Mouse (Mus musculus) right cerebral cortex, postnatal 14 days (tissue): ENCODE results near the gene Gkn1.

Experiments
- DNase-seq: peaks from one replicate; pipeline ENCODE4 v3.0.0; 2022

Gkn1 gene

DNA sequence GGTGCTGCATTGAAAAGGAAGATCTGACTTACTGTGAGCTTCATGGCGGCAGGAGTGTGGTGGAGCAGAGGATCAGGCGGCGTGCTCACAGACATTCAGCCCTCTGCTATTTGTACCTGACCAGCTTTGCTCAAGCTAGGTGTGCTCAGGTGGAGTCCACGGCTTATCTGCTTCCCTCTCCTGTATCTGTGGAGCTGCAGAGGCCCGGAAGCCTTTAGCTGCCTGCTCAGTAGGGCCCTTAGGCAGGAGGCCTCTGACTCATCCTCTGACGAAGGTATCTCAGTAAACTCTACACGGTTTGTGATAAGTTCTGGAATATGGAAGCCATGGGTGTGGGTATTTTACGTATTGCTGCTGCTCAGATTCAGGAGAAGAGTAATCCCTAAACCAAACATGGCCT, at the start of gene Gkn1:
Gene Gkn1 (minus strand): TSS at position 114 of the 400 bp plus-strand sequence.
- no peak for DNase-seq

DNA sequence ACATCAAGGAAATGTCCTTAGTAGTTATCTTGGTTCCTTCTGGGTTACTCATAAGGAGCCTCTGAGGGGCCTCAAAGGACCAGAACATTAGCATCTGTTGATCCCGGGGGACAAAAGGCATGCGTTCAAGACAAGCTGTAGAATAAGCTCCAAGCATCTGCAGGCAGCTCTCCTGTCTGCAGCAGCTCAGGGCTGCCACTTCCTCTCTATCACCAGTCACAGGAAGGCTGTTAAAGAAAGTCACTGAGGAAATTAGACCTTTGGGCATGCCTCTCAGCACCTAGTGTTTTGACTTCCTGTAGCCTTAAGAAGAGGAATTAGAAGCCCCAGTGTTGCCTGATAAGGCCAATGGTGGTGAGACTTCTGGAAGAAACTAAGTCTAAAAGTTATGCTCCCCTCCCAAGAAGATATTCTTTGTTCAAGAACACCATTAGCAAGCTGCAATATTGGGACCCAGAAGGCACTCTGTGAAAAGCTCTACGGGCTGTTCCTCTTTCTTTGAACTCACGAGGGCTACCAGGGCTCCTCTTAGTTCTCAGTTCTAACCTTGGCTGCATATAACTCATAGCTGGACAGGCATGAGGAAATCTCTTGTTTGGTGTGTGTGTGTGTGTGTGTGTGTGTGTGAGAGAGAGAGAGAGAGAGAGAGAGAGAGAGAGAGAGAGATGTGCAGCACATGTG, 49.3 kb upstream of the Gkn1 start:
- DNase-seq = no peak

DNA sequence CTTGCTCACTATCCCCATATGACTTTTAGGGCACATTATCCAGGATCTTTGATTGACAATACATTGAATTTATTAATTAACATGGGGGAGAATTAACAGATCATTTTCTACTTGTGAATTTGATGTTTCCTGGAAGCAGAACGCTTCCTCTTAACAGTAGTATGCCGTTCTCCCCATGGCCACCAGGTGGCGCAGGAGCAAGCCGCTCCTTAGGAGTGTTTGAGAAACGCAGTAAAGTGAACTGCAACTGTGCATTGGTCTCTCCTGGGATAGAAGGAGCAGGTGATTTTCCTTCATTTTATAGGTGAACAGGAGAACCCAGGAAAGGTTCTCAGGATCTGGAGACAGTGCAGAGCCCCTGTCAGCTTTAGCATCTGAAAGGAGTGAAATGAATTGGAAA, 48.4 kb upstream of the Gkn1 start:
- DNase-seq = peak; percentile 86

GRCm38 (mm10) chr6:87394783-87395182, 44.0 kb upstream of the Gkn1 start:
- no peak for DNase-seq

DNA sequence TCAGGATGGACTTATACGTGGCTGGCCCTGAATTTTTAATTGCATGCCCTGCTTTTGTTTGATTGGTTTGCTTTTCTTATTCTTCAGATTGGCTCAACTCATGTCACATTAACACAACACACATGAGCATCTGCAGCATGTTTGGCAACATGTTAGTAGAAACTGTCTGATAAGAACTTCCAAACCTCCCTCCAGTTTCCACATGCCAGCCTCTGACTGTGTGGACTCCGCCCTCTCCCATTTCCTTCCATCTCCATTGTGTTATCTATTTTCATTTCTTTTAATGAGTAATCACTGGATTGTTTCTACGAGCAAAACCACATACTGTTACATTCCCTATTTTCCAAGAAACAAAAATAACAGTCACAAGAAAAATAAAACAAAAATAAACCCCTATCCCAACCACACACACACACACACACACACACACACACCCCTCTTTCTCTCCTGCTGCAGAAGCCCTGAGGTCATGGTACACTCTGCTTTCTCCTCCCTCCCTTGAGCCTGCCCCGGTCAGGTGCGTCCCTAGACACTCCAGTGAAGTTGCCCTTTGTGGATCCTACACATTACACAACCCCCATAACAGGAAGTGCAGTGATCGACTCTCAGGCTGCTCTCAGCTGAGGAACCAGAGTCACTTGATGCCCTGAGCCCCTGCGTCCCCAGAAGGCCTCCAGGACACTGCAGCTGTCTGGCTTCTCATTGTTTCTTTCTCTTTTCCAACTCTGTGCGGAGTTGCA, 42.9 kb upstream of the Gkn1 start:
- no peak for DNase-seq

GRCm38 (mm10) chr6:87389455-87389989, 38.8 kb upstream of the Gkn1 start:
- DNase-seq = no peak

DNA sequence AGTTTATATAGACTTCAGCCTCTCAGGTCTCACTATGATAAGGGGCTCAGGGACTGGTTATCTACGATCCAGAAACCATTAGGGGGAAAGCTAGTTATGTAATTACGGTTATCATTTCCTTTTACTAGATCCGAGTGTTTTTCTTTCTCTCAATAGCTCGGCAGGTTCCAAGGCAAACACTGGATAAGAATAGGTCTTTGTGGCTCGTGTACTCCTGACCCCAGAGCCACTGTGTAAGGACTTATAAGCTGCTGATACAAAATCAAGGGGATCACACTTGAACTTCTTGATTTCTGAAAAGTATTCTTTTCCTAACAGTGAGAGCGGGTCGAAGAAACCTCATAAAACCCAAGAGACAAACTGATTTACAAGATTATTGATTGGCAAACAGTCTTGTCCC, 38.1 kb upstream of the Gkn1 start, which contains the start of gene Gkn3:
Gene Gkn3 (minus strand): TSS at position 59 of the 400 bp plus-strand sequence.
- no peak for DNase-seq

DNA sequence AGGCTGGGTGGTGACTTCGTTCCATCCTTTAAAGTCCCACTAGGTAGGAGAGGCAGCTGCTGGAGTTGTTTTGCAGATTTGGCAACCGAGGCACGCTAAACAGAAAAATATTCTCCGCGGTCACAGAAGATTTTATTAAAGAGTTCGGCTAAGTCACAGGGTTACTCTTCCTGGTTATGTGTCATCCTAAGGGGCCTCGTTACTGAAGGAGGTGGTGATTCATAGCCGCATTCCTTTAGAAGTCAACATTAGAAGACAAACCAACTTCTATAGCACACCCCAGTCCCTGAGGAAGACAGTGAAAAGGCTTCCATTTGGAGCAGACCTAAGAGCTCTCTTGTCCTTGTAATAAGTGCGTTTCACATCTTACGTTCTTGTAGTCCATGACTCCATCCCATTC, 35.9 kb upstream of the Gkn1 start:
- no peak for DNase-seq

DNA sequence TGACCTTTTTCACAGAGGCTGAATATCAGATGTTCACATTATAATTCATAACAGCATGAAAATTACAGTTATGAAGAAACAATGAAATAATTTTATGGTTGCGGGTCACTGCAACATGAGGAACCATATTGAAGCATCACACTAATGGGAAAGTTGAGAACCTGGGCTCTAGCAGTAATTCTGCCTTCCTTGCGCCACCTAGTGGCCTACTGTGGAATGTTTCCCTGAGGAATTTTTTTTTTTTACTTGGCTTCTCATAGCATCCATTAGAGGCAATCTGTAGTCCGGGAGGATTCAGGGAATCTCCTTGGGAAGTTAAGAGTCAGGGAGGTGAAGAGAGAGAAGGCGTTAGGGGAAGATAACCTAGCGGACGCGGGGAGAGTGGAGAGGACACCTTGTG, 35.5 kb upstream of the Gkn1 start:
- DNase-seq = peak; percentile 69

GRCm38 (mm10) chr6:87384761-87385160, 34.0 kb upstream of the Gkn1 start:
- peak; percentile 19 for DNase-seq

DNA sequence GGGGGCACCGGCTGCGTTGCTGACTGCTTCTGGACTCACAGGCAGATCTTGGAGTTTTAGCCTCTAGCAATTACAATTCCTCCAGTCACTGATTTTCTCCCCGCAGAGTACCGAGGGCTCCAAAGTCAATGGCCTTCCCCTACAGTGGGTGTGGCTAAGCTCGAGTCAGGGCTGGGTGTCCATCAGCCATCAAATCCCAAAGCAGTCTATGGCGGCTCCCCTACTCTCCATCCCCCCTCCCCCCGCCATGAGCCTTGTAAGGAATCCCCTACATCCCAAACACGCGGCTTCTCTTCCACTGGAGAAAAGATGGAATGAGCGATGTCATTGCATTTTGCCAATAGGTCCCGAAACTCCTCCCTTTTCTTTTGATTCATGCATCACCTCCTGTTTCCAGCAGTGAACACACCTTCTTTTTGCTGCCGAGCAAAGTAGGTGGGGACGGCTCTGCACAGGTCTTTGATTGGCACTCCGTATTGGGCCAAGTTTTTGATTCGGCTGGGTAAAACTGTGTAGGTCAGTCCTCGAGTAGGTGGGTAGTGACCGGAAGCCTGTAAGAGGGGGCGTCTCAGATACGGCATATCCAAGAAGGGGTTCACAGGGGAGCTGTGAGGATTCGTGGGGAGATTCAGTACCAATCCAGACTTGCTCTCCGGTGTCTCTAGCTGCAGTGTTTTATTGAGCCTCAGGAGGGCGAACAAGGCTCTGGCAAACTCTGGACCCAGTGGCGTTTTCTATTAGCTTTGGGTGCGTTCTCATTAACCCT, 33.4 kb upstream of the Gkn1 start:
- peak; percentile 25 for DNase-seq

- no peak for DNase-seq
Observed at GRCm38 (mm10) chr6:87373057-87373456, 22.3 kb upstream of the Gkn1 start, which contains the start of gene Gkn2. Gene Gkn2, plus strand, starts transcription at chr6:87373357.

DNA sequence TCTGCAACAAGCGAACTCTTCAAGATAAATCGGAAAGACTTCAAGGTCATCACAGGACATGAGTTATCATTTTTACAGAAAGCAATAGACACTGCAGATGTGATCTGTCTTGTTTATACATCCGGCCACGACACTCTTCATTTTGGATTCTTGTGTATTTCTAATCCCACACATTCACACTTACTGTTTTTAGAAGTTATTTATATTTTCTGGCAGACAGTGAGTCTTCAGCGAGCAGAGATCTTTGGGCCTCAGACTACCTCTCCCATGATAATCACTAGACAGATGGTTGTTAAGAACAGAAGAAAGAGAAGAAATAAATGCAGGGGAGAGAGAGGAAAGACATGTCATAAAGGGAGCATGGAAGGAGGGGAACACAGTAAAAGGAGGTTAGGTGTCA, 18.5 kb upstream of the Gkn1 start:
- DNase-seq = no peak

- no peak for DNase-seq
Observed at GRCm38 (mm10) chr6:87354441-87354840, 3.7 kb upstream of the Gkn1 start.

DNA sequence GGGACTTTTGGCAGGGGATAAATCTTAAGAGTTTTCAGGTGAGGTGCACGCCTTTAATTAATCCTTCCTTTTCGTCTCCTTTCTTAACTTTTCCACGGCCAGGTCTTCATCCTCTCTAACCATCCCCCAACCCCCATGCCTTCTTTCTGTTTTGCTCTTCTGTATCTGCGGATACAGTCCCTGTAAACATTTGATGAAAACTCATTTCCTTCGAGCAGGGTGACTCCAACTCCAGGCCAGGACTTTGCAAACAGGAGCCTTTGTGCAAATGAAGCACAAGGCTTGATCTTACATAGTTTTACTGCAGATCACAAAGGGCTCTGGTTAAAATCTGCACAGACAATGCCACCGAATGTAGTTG, 14.8 kb downstream of the Gkn1 start:
- no peak for DNase-seq

- peak; percentile 51 for DNase-seq
Observed at GRCm38 (mm10) chr6:87335091-87335934, 15.4 kb downstream of the Gkn1 start, which contains the start of gene Antxr1. Gene Antxr1, minus strand, starts transcription at chr6:87335821.

DNA sequence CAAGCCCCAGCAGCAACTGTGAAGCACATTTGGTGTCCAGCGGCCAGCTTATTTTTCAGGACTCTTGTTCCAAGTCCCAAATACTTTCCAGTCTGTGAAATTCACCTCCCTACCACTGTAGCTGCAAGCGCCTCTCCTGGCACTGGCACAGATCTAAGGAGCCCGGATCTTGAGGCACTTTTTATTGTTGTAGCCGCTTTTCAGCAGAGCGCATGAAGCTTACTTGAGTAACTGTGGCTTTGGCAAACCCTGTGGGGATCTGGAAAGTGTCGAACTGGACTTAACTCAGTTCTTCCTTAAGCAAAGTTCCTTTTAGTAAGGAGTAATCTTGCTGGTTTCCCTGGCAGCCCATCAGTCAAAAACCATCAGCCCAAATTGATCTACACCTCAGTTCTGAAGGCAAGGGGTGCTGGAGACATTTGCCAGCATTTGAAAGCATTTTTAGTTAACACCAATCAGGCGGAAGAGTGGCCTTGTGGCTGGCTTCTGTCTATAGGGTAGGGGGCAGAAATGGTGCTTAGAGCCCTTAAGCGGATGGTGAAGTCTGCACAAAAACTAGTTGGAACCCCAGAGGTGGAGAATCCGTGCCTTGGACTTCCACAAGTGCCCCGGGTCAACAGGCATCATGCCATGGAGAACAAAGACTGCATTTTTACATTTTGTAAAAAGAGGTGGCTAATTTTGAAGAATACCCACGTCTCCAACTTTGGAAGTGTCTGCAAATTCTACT, 16.2 kb downstream of the Gkn1 start:
- peak; percentile 54 for DNase-seq

DNA sequence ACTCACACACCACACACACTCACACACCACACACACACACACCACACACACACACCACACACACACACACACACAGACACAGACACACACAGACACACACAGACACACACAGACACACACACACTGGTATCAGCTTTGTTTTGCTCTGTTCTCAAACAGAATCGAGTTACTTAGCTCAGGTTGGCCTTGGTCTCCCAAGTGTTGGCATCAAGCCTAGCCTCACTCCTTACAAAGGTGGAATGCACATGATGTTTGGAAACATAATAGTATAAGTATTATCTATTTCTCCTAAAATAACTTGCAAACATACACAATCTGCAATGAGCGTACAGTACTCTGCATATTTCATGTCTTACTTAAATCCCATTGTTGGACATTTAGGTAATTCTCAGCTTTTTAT, 18.4 kb downstream of the Gkn1 start:
- DNase-seq = no peak

GRCm38 (mm10) chr6:87328265-87329173, 22.2 kb downstream of the Gkn1 start:
- no peak for DNase-seq

DNA sequence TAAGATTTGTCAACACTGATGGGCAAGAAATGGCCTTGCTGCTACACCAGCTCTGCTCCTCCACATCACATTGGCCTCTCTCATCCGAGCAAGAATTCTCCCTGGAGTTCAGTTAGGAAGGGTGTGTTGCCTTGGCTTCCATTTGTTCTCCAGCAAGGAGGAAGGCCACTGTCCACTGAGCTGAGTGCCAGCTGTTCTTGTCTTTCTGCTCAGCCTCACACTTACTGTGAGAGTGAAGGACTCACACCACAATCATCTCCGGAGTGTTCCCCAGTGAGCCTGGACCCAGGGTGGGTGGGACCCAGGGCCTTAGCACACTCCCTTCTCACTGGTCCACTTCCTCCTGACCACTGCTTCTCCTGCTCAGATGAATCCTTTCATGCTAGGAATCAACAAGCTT, 23.8 kb downstream of the Gkn1 start:
- DNase-seq = no peak

DNA sequence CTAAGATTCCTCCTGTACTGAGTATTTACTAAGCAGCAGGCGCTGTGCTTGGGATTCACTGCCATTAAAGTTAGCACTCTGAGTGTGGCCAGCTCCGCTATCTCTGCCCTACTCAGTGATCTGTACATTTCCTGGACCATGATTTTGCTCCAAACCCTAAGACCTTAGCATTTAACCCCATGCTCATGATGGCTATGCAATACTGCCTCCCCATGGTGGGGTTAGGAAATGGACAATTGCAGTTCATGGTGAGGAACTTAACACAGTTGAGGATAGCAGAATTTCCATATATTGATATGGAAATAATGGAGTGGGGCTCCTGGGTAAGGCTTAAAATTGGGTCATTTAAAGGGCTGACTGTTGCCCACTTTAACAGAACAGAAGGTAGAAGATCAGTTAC, 27.4 kb downstream of the Gkn1 start:
- no peak for DNase-seq
